Mouse (Mus musculus) layer of hippocampus, adult 18-20 months (tissue): ENCODE data around the gene Onecut3. TPM values are rescaled to one million over a fixed set of nuclear protein-coding genes. Genes with fewer than 3 reads are reported as not detected.

Experiments
- DNase-seq, 2 experiments: peaks; one replicate each; pipeline ENCODE4 v3.0.0; 2022; ENCODE audit warnings: low spot score in 2 of 2
- long read RNA-seq: library from polyadenylated mRNA; stranded (forward); transcript quantifications from one replicate; pipeline ENCODE4 v2.0.0, GENCODE M21; 2021
- total RNA-seq, 2 experiments: library from RNA; stranded (reverse); gene quantifications; 2 replicates each; pipeline ENCODE4 v1.2.3; 2021

Gene Onecut3
- under 1 TPM in 1 of 2 experiments, not detected in 1; 0.07 TPM for total RNA-seq
- long read RNA-seq: 0 reads

- no peak for DNase-seq
Measured at GRCm38 (mm10) chr10:80494732-80495131, at the start of gene Onecut3. Onecut3 (plus strand) TSS chr10:80494835.

- DNase-seq: no peak
Measured at GRCm38 (mm10) chr10:80445052-80445451, 49.6 kb upstream of the Onecut3 start.

GRCm38 (mm10) chr10:80445898-80446601 lies 48.6 kb upstream of the Onecut3 start:
- DNase-seq: peak; percentile 54 to 82

GRCm38 (mm10) chr10:80450599-80450998 lies 44.0 kb upstream of the Onecut3 start:
- DNase-seq: no peak

- no peak for DNase-seq
Measured at GRCm38 (mm10) chr10:80453601-80454000, 41.0 kb upstream of the Onecut3 start.

- DNase-seq: no peak
Measured at GRCm38 (mm10) chr10:80454781-80455180, 39.9 kb upstream of the Onecut3 start.

- no peak for DNase-seq
Measured at GRCm38 (mm10) chr10:80455697-80456096, 38.9 kb upstream of the Onecut3 start.

GRCm38 (mm10) chr10:80459236-80459635 lies 35.4 kb upstream of the Onecut3 start:
- DNase-seq: no peak

- no peak for DNase-seq
Measured at GRCm38 (mm10) chr10:80459671-80460070, 35.0 kb upstream of the Onecut3 start.

GRCm38 (mm10) chr10:80460324-80460723 lies 34.3 kb upstream of the Onecut3 start:
- no peak for DNase-seq

- DNase-seq: no peak
Measured at GRCm38 (mm10) chr10:80461346-80461745, 33.3 kb upstream of the Onecut3 start.

- no peak for DNase-seq
Measured at GRCm38 (mm10) chr10:80464381-80465035, 30.1 kb upstream of the Onecut3 start.

- DNase-seq: no peak
Measured at GRCm38 (mm10) chr10:80465066-80465465, 29.6 kb upstream of the Onecut3 start.

GRCm38 (mm10) chr10:80475290-80475959 lies 19.2 kb upstream of the Onecut3 start:
- peak; percentile 75 to 89 for DNase-seq

- no peak for DNase-seq
Measured at GRCm38 (mm10) chr10:80478531-80478930, 16.1 kb upstream of the Onecut3 start.

GRCm38 (mm10) chr10:80481002-80481401 lies 13.6 kb upstream of the Onecut3 start:
- DNase-seq: no peak

- DNase-seq: no peak
Measured at GRCm38 (mm10) chr10:80486862-80487379, 7.7 kb upstream of the Onecut3 start.

- DNase-seq: no peak
Measured at GRCm38 (mm10) chr10:80490051-80490450, 4.6 kb upstream of the Onecut3 start.

- DNase-seq: no peak
Measured at GRCm38 (mm10) chr10:80495901-80496300, 1.3 kb downstream of the Onecut3 start.

GRCm38 (mm10) chr10:80496421-80496820 lies 1.8 kb downstream of the Onecut3 start:
- DNase-seq: no peak

GRCm38 (mm10) chr10:80502291-80502690 lies 7.7 kb downstream of the Onecut3 start:
- DNase-seq: no peak

- DNase-seq: no peak
Measured at GRCm38 (mm10) chr10:80502819-80503314, 8.2 kb downstream of the Onecut3 start.
